Mouse (Mus musculus) neural tube, embryonic 10.5 days (tissue): Measurements from ENCODE around the gene Gm5767.
"Not testable (repeated sequence)": the region's sequence is repeated elsewhere in the genome, so short reads cannot be mapped to it uniquely, and the experiment has no call there.

Source experiments
- DNase-seq: peaks from one replicate; pipeline ENCODE4 v3.0.0-alpha.2; 2017; ENCODE audit warnings: low spot score; ENCODE audit errors: extremely low spot score

The Gm5767 gene

GRCm38 (mm10) chr16:8711998-8712397 lies 31.4 kb downstream of the Gm5767 start:
- no peak for DNase-seq

- DNase-seq, result no peak
Measured at GRCm38 (mm10) chr16:8714851-8715250, 34.3 kb downstream of the Gm5767 start.

GRCm38 (mm10) chr16:8715513-8716080 lies 35.0 kb downstream of the Gm5767 start:
- DNase-seq, result no peak

- DNase-seq, result no peak
Measured at GRCm38 (mm10) chr16:8716300-8716699, 35.7 kb downstream of the Gm5767 start.

GRCm38 (mm10) chr16:8717744-8718143 lies 37.2 kb downstream of the Gm5767 start:
- DNase-seq, result no peak

- DNase-seq, result no peak
Measured at GRCm38 (mm10) chr16:8720447-8720846, 39.9 kb downstream of the Gm5767 start.

- no peak for DNase-seq
Measured at GRCm38 (mm10) chr16:8724031-8724430, 43.5 kb downstream of the Gm5767 start.

- no peak for DNase-seq
Measured at GRCm38 (mm10) chr16:8725807-8726206, 45.2 kb downstream of the Gm5767 start.

- no peak for DNase-seq
Measured at GRCm38 (mm10) chr16:8728111-8728748, 47.7 kb downstream of the Gm5767 start.

- no peak for DNase-seq
Measured at GRCm38 (mm10) chr16:8731630-8732029, 51.1 kb downstream of the Gm5767 start.

- DNase-seq, result not testable (repeated sequence)
Measured at GRCm38 (mm10) chr16:8732450-8732849, 51.9 kb downstream of the Gm5767 start.
